In the genomic region with DNA sequence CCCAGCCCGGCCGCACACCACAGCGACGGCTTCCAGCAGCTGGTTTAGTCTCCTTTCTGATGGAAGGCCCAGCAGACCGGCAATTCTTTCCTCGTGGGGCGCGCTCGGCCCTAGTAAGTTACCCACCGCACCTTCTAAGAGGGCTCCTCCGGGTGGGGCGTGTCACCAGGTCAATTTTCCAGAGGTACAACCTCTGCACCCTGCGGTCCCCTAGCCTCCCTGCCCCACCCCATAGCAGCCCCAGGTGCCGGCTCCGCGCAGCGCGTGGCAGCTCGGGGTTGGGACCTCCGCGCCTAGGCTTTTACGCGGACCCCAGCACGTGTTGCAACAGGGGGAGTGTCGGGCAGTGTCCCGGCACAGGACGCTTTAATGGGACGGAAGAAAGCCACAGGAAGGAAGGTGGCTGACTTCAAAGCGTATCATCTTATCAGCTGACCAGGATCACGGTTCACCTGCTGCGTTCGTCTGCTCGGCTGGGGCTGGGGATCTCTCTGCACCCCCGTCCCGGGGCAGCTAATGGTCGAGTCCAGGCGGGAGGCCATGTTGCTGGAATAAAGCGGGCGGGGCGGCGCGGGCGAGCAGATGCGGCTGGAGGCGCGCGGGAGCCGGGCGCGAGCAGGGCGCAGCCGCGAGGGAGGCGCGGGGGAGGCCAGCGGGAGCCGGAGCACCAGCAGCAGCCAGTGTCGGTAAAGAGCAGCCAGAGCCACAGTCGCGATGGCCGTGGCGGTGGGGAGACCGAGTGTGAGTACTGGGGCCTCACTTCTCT, we compare ENCODE assay signal across 8 mouse cellular contexts. TPM values are rescaled to one million over a fixed set of nuclear protein-coding genes. Genes with fewer than 3 reads are reported as not detected.
DNase-seq lines count a peak whose midpoint lies in the region; ATAC-seq and TF ChIP-seq lines count a peak whose summit lies in the region.

Sept11 (plus strand) TSS at position 581 of the 766 bp plus-strand sequence.

- H3K27me3 ChIP-seq in C2C12 (ENCODE audit: control insufficient read depth, insufficient read depth, insufficient read length) = no peaks in the 10 kb centered on the region
- peaks cover 20% of the 10 kb centered on the region for H3K27me3 ChIP-seq in erythroblast, embryonic 14.5 days (ENCODE audit: control insufficient read depth)
- no peaks in the 10 kb centered on the region for H3K27me3 ChIP-seq in heart, embryonic 12.5 days (replicated peaks)
- no peaks in the 10 kb centered on the region for H3K27me3 ChIP-seq in kidney, postnatal 0 days (ENCODE audit: insufficient read depth, low read length)
- no peaks in the 10 kb centered on the region for H3K27me3 ChIP-seq in liver, embryonic 11.5 days (replicated peaks; ENCODE audit: control insufficient read depth, insufficient read depth, low read length)
- no peaks in the 10 kb centered on the region for H3K27me3 ChIP-seq in stomach, embryonic 14.5 days (ENCODE audit: control insufficient read depth, insufficient read depth, low read length)

- TF ChIP-seq CTCF in C2C12 (IDR thresholded peaks at IDR 0.05; ENCODE audit: control insufficient read depth, insufficient read depth, insufficient read length) = no peak
- TF ChIP-seq CTCF in brain, embryonic 14.5 days (IDR thresholded peaks at IDR 0.05; ENCODE audit: borderline replicate concordance, extremely low read depth, insufficient read depth, insufficient read length) = no peak
- TF ChIP-seq CTCF in kidney, postnatal 0 days (IDR thresholded peaks at IDR 0.05; ENCODE audit: low read depth) = no peak

- H3K4me3 ChIP-seq in C2C12 (ENCODE audit: insufficient read depth, poor library complexity, severe bottlenecking) = peak within 1 kb of the TSS; percentile 84
- peak within 1 kb of the TSS; percentile 80 for H3K4me3 ChIP-seq in erythroblast, embryonic 14.5 days (replicated peaks)
- H3K4me3 ChIP-seq in heart, embryonic 12.5 days = peak within 1 kb of the TSS; percentile 85
- peak within 1 kb of the TSS; percentile 92 for H3K4me3 ChIP-seq in kidney, postnatal 0 days (replicated peaks; ENCODE audit: low read depth, low read length)
- peak within 1 kb of the TSS; percentile 85 for H3K4me3 ChIP-seq in liver, embryonic 11.5 days (ENCODE audit: low read depth, low read length)
- H3K4me3 ChIP-seq in stomach, embryonic 14.5 days (ENCODE audit: low read depth, low read length) = peak within 1 kb of the TSS; percentile 87

- DNase-seq in brain, embryonic 14.5 days (ENCODE audit: low read depth) = peak; percentile 97
- DNase-seq in kidney, postnatal 0 days (ENCODE audit: low spot score) = peak; percentile 97
- peak; percentile 93 for DNase-seq in liver, embryonic 11.5 days (ENCODE audit: low spot score)
- peak; percentile 94 for DNase-seq in naive thymus-derived CD4-positive, alpha-beta T cell, adult 2 months (ENCODE audit: low read depth)

- peaks cover 29% of the 10 kb centered on the region for H3K4me1 ChIP-seq in erythroblast, embryonic 14.5 days (ENCODE audit: control insufficient read depth)
- H3K4me1 ChIP-seq in heart, embryonic 12.5 days (replicated peaks) = peaks cover 47% of the 10 kb centered on the region
- peaks cover 37% of the 10 kb centered on the region for H3K4me1 ChIP-seq in kidney, postnatal 0 days (replicated peaks; ENCODE audit: insufficient read depth, low read length)
- peaks cover 21% of the 10 kb centered on the region for H3K4me1 ChIP-seq in liver, embryonic 11.5 days (replicated peaks; ENCODE audit: control insufficient read depth, insufficient read depth, low read length)
- H3K4me1 ChIP-seq in stomach, embryonic 14.5 days (ENCODE audit: control insufficient read depth, insufficient read depth, low read length) = peaks cover 43% of the 10 kb centered on the region

- under 1% methylated on average over 63 of the region's 63 CpGs for WGBS in heart, embryonic 12.5 days
- under 1% methylated on average over 62 of the region's 63 CpGs for WGBS in kidney, postnatal 0 days
- under 1% methylated on average over 63 of the region's 63 CpGs for WGBS in liver, embryonic 11.5 days
- under 1% methylated on average over 63 of the region's 63 CpGs for WGBS in stomach, embryonic 14.5 days

- TF ChIP-seq POLR2A in brain, embryonic 14.5 days (IDR thresholded peaks at IDR 0.05; ENCODE audit: borderline replicate concordance, extremely low read depth, insufficient read depth, insufficient read length, poor library complexity, severe bottlenecking) = peak; percentile 98

- H3ac ChIP-seq in C2C12 (ENCODE audit: control insufficient read depth, insufficient read length, low read depth) = peak within 1 kb of the TSS; percentile 77

- peaks cover 71% of the 10 kb centered on the region for H3K79me2 ChIP-seq in C2C12 (ENCODE audit: control insufficient read depth, insufficient read depth)

- peak within 1 kb of the TSS; percentile 96 for H3K4me2 ChIP-seq in heart, embryonic 12.5 days
- H3K4me2 ChIP-seq in kidney, postnatal 0 days (ENCODE audit: low read length) = peak within 1 kb of the TSS; percentile 90
- peak within 1 kb of the TSS; percentile 98 for H3K4me2 ChIP-seq in liver, embryonic 11.5 days
- peak within 1 kb of the TSS; percentile 84 for H3K4me2 ChIP-seq in stomach, embryonic 14.5 days (replicated peaks; ENCODE audit: low read depth, low read length)

- H3K9ac ChIP-seq in heart, embryonic 12.5 days = peak within 1 kb of the TSS; percentile 92
- H3K9ac ChIP-seq in kidney, postnatal 0 days (ENCODE audit: low read depth, low read length) = peak within 1 kb of the TSS; percentile 90
- peak within 1 kb of the TSS; percentile 94 for H3K9ac ChIP-seq in liver, embryonic 11.5 days (ENCODE audit: low read depth, low read length)
- peak within 1 kb of the TSS; percentile 87 for H3K9ac ChIP-seq in stomach, embryonic 14.5 days (replicated peaks; ENCODE audit: low read depth, low read length)

- H3K27ac ChIP-seq in heart, embryonic 12.5 days (ENCODE audit: poor library complexity, severe bottlenecking) = peak within 1 kb of the TSS; percentile 88
- peak within 1 kb of the TSS; percentile 93 for H3K27ac ChIP-seq in kidney, postnatal 0 days
- H3K27ac ChIP-seq in liver, embryonic 11.5 days (ENCODE audit: low read depth, low read length) = peak within 1 kb of the TSS; percentile 77
- peak within 1 kb of the TSS; percentile 94 for H3K27ac ChIP-seq in stomach, embryonic 14.5 days (ENCODE audit: low read length)

- H3K9me3 ChIP-seq in erythroblast, embryonic 14.5 days (ENCODE audit: control insufficient read depth, low read length) = no peaks in the 10 kb centered on the region
- no peaks in the 10 kb centered on the region for H3K9me3 ChIP-seq in heart, embryonic 12.5 days (replicated peaks)
- no peaks in the 10 kb centered on the region for H3K9me3 ChIP-seq in kidney, postnatal 0 days (replicated peaks; ENCODE audit: low read length)
- H3K9me3 ChIP-seq in liver, embryonic 11.5 days (ENCODE audit: control insufficient read depth, low read length) = no peaks in the 10 kb centered on the region
- H3K9me3 ChIP-seq in stomach, embryonic 14.5 days (ENCODE audit: control insufficient read depth, low read depth, low read length) = no peaks in the 10 kb centered on the region

- peaks cover 57% of the 10 kb centered on the region for H3K79me3 ChIP-seq in C2C12 (ENCODE audit: low read depth)

- peak; percentile 91 for ATAC-seq in heart, embryonic 12.5 days (ENCODE audit: insufficient number of reproducible peaks, low FRiP score)
- ATAC-seq in kidney, postnatal 0 days (replicated peaks; ENCODE audit: low FRiP score, low read depth) = peak; percentile 92
- peak; percentile 91 for ATAC-seq in liver, embryonic 11.5 days (replicated peaks; ENCODE audit: low FRiP score)
- peak; percentile 90 for ATAC-seq in stomach, embryonic 14.5 days (ENCODE audit: insufficient number of reproducible peaks, insufficient read depth, low FRiP score, low read depth)

- H3K36me3 ChIP-seq in C2C12 (ENCODE audit: control insufficient read depth, insufficient read depth) = peaks cover 2% of the 10 kb centered on the region
- H3K36me3 ChIP-seq in erythroblast, embryonic 14.5 days (ENCODE audit: control insufficient read depth) = no peaks in the 10 kb centered on the region
- no peaks in the 10 kb centered on the region for H3K36me3 ChIP-seq in heart, embryonic 12.5 days
- H3K36me3 ChIP-seq in kidney, postnatal 0 days (ENCODE audit: insufficient read depth, low read length) = no peaks in the 10 kb centered on the region
- no peaks in the 10 kb centered on the region for H3K36me3 ChIP-seq in liver, embryonic 11.5 days (ENCODE audit: control insufficient read depth, insufficient read depth, low read length)
- H3K36me3 ChIP-seq in stomach, embryonic 14.5 days (ENCODE audit: control insufficient read depth, insufficient read depth, low read length) = no peaks in the 10 kb centered on the region

TF ChIP-seq in C2C12, 6 proteins besides CTCF, POLR2A, EP300 and RAD21:
- TF ChIP-seq MYOD1 (IDR thresholded peaks at IDR 0.05; ENCODE audit: control insufficient read depth, insufficient read length, low read depth) (no peak), FOSL1 (IDR thresholded peaks at IDR 0.05; ENCODE audit: insufficient read depth, low read length, poor library complexity, severe bottlenecking) (no peak), CEBPB (IDR thresholded peaks at IDR 0.05; ENCODE audit: low read depth) (no peak), MAX (IDR thresholded peaks at IDR 0.05) (peak; percentile 87), USF1 (IDR thresholded peaks at IDR 0.05; ENCODE audit: low read depth) (peak; percentile 69)
TF ChIP-seq in C2C12: peak in this region for 2.

RNA-seq across cellular contexts. Expression of gene Sept11, which starts in this region (rescaled TPM):
- polyA plus RNA-seq in C2C12 (2012; fragmentation: generic; extraction: Trizol) = 102 TPM
- polyA plus RNA-seq in brain, embryonic 14.5 days (2012; rRNA removed) = 111 and 133 TPM in 2 replicates
- polyA plus RNA-seq in erythroblast, embryonic 14.5 days (2012) = 0.27 and 0.68 TPM in 2 replicates
- 115 and 123 TPM in 2 replicates for polyA plus RNA-seq in heart, embryonic 12.5 days (2016; fragmentation: Nextera tagmentation; extraction: Ambion mirVana)
- 140 and 154 TPM in 2 replicates for polyA plus RNA-seq in kidney, postnatal 0 days (2015; fragmentation: Nextera tagmentation; extraction: Ambion mirVana)
- polyA plus RNA-seq in liver, embryonic 11.5 days (2014; fragmentation: Nextera tagmentation; extraction: Ambion mirVana) = 89.0 and 95.1 TPM in 2 replicates
- 176 and 186 TPM in 2 replicates for polyA plus RNA-seq in stomach, embryonic 14.5 days (2014; fragmentation: Nextera tagmentation; extraction: Ambion mirVana)

Comparison
In these comparisons a context has a peak if more than half of its experiments do, and no peak if none do; other contexts are left out.
1. Peak in every context shown above with its lines: DNase-seq, ATAC-seq, H3K4me3 ChIP-seq and H3K27ac ChIP-seq.
2. RNA of gene Sept11 (polyA plus RNA-seq): 176 to 186 TPM in stomach, embryonic 14.5 days, 140 to 154 TPM in kidney, postnatal 0 days, 111 to 133 TPM in brain, embryonic 14.5 days, 115 to 123 TPM in heart, embryonic 12.5 days, 102 TPM in C2C12 (single experiment) and 89.0 to 95.1 TPM in liver, embryonic 11.5 days; 0.27 to 0.68 TPM in erythroblast, embryonic 14.5 days; every median in the first group is over 10 times any median in the second.